Mouse (Mus musculus) intestine, embryonic 15.5 days (tissue): ENCODE results near the gene Slc5a1. TPM values are rescaled to one million over a fixed set of nuclear protein-coding genes. Genes with fewer than 3 reads are reported as not detected.

Source experiments
- ATAC-seq: fragments of 200-750 bp; cut with Nextera tagmentation; 2 replicates; pipeline ENCODE4 v1.8.0; 2017; ENCODE audit warnings: moderate TSS enrichment, moderate library complexity
- H3K27ac ChIP-seq: fragments of 300-500 bp; sonication (generic); 2 replicates; pipeline ENCODE4 v1.5.1; 2015; ENCODE audit warnings: mild to moderate bottlenecking, inconsistent platforms
- H3K27me3 ChIP-seq: fragments of 300-500 bp; sonication (generic); replicated peaks from 2 replicates; pipeline ENCODE4 v1.6.1; 2015; ENCODE audit warnings: inconsistent platforms
- H3K36me3 ChIP-seq: fragments of 300-500 bp; sonication (generic); 2 replicates; pipeline ENCODE4 v1.6.1; 2015; ENCODE audit warnings: inconsistent platforms
- H3K4me1 ChIP-seq: fragments of 300-500 bp; sonication (generic); replicated peaks from 2 replicates; pipeline ENCODE4 v1.6.1; 2015; ENCODE audit warnings: inconsistent platforms
- H3K4me2 ChIP-seq: fragments of 300-500 bp; sonication (generic); replicated peaks from 2 replicates; pipeline ENCODE4 v1.6.1; 2015; ENCODE audit warnings: mild to moderate bottlenecking, inconsistent platforms
- H3K4me3 ChIP-seq: fragments of 300-500 bp; sonication (generic); replicated peaks from 2 replicates; pipeline ENCODE4 v1.5.1; 2015; ENCODE audit warnings: inconsistent platforms
- H3K9ac ChIP-seq: fragments of 300-500 bp; sonication (generic); 2 replicates; pipeline ENCODE4 v1.6.1; 2015; ENCODE audit warnings: inconsistent platforms
- H3K9me3 ChIP-seq: fragments of 300-500 bp; sonication (generic); 2 replicates; pipeline ENCODE4 v1.6.1; 2016; ENCODE audit warnings: inconsistent platforms
- WGBS: fragments of 180-500 bp; shearing (Covaris S2); methylation state at CpG from one replicate; pipeline ENCODE4 v1.1.7; 2015; 5-methylcytosine and 5-hydroxymethylcytosine counted together
- polyA plus RNA-seq: library from polyadenylated mRNA; unstranded; fragments of >200 nt; fragmentation: Nextera tagmentation; extraction: Ambion mirVana; gene quantifications from 2 replicates; pipeline ENCODE4 v1.2.1, GENCODE M21; 2015

Gene Slc5a1
- polyA plus RNA-seq: 52.1 and 61.9 TPM in 2 replicates

DNA sequence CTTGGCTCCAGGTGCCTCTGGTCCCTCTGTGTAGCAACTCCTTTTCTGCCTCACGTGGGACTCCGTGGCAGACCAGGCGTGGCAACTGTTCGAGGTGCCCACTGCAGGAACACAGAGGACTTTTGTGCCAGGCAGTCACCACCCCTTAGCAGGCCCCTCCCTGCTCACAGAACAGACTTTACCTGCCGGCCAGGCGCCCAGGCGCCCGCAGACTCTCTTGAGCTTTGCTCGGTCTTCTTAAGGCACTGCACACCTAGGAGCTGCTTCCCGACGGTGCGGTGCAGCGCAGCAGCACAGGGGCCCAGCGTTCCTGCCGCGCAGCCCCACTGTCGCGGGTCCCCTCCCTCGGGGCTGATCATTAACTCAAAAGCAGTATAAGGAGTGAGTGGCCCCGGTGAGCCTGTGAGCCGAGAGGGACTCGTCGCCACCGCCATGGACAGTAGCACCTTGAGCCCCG, at the start of gene Slc5a1:
Gene Slc5a1, plus strand, starts transcription at position 195 of the 457 bp plus-strand sequence.
- peak within 1 kb of the TSS; percentile 52 for H3K4me2 ChIP-seq
- peak within 1 kb of the TSS; percentile 38 for H3K4me3 ChIP-seq
- no peaks in the 10 kb centered on the region for H3K9me3 ChIP-seq
- 11% methylated on average over 25 of the region's 25 CpGs for WGBS
- H3K4me1 ChIP-seq: no peaks in the 10 kb centered on the region
- peak; percentile 90 for ATAC-seq
- H3K9ac ChIP-seq: peak within 1 kb of the TSS; percentile 26
- H3K27me3 ChIP-seq: peaks cover 12% of the 10 kb centered on the region
- H3K27ac ChIP-seq: peak within 1 kb of the TSS; percentile 27
- no peaks in the 10 kb centered on the region for H3K36me3 ChIP-seq

DNA sequence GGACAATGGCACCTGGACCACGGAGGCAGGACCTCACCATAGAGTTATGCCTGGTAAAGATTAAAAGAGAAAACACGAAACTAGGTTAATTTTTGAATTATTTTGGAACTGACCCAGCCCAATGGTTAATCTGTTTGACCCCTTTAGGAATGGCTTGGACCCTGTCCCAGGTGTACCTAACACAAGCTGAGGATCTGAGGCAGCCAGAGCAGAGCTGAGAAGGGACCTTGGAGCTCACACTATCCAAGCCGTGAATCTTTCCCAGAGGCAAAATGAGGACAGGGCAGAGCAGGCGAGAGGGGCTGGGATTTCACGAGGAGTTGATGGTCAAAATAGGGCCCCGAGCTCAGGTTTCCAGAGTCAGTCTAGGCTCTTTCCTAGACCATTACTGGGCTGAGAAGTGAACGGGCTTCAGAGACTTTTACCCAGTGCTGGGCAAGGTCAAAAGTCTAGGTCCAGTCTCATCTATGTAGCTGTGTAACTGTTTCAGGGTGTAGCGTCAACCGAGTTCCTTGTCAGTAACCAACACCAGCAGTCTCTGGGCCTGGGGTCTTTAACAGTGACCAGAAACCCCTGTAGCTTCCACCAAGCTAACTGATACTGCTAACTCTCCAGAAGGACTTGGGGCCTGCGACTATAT, 47.8 kb upstream of the Slc5a1 start:
- ATAC-seq: no peak
- 77% methylated on average over 10 of the region's 10 CpGs for WGBS

DNA sequence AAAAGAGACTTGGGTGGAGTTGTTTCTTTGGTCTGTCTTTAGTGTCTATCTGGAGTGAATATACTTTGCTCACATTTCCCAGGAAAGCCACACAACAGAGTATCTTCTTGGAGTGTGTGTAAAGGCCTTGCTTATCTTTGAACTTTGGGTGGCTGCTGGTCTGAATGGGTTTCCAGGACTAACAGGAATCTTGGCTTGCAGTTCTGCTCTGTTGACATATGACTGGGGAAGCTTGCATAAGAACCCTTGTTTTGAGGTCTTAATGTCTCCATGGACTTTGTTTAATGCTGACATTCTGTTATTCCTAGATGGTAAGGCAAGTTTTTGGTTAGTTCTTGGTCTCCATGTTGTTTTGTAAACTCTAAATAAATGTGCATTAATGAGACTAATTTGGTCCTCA, 33.9 kb upstream of the Slc5a1 start:
- Histone ChIP-seq H3K4me3 (no peak overlapping the region), H3K36me3 (no peaks in the 10 kb centered on the region), H3K4me1 (no peaks in the 10 kb centered on the region), H3K27ac (no peak overlapping the region), H3K9ac (no peak overlapping the region), H3K9me3 (no peaks in the 10 kb centered on the region), H3K27me3 (no peaks in the 10 kb centered on the region), H3K4me2 (no peak overlapping the region)
- no peak for ATAC-seq

More for the DNA sequence above, 47.8 kb upstream of the Slc5a1 start:
- Histone ChIP-seq H3K9me3 (no peaks in the 10 kb centered on the region), H3K36me3 (no peaks in the 10 kb centered on the region), H3K4me1 (no peaks in the 10 kb centered on the region), H3K27me3 (no peaks in the 10 kb centered on the region), H3K4me2 (no peak overlapping the region), H3K27ac (no peak overlapping the region), H3K4me3 (no peak overlapping the region), H3K9ac (no peak overlapping the region)

DNA sequence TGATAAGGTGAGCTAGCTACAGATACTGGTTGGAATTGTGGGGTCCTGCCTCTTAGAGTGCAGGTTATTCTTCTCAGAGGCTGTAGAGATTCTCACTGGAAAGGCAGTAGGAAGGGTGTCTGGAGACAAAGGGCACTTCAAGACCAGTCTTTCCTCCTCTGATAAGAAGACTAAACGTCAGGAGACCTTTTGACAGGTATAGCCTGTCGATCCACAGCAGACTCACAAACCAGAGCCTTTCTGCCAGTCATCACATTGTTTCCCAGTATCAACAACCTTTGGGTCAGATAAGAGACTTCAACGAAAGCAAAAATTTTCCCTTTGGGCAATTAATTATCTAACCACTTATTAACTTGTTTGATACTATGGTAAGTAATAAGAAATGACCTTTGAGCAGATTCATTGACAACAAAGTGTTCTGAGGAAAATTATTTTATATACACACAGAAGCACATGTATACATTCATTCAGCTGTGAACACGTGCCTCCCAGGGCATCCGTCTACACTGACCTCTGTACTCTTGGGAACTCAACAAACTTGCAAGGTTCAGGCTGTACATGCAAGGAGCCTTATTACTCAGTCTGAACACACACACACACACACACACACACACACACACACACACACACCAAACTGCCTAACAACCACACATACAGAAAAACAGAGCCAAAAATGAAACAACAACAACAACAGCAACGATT, 27.4 kb upstream of the Slc5a1 start:
- H3K27me3 ChIP-seq: no peaks in the 10 kb centered on the region
- no peaks in the 10 kb centered on the region for H3K9me3 ChIP-seq
- H3K4me2 ChIP-seq: no peak overlapping the region
- ATAC-seq: peak; percentile 95
- H3K9ac ChIP-seq: no peak overlapping the region
- H3K27ac ChIP-seq: peak overlapping the region; percentile 44; the same call in 1 of the 2 replicates
- WGBS: 51% methylated on average over 6 of the region's 6 CpGs
- H3K4me3 ChIP-seq: no peak overlapping the region
- no peaks in the 10 kb centered on the region for H3K36me3 ChIP-seq
- H3K4me1 ChIP-seq: no peaks in the 10 kb centered on the region

DNA sequence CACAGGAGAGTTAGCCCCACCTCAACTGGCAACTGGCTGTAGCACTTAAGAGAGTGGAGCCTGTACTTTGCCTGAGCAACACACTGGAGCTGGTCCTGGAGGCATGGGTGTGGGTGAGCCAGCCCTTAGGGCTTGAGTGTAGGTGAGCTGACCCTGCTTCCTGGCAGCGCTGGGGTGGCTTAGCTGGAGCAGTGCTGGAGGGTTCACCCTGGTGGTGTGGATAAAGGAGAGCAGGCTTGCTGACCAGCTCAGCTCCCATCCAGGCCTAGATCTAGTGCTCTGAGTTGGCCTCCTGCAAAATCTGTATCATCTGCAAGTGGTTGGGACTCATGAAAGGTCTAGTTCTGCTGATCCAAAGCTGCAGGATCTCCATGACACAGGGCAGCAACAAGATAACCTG, 21.1 kb upstream of the Slc5a1 start:
- no peaks in the 10 kb centered on the region for H3K9me3 ChIP-seq
- no peak for ATAC-seq
- H3K36me3 ChIP-seq: no peaks in the 10 kb centered on the region
- H3K4me3 ChIP-seq: no peak overlapping the region
- H3K27ac ChIP-seq: no peak overlapping the region
- no peak overlapping the region for H3K9ac ChIP-seq
- no peaks in the 10 kb centered on the region for H3K4me1 ChIP-seq
- WGBS: 82% methylated on average over 1 of the region's 1 CpGs
- no peaks in the 10 kb centered on the region for H3K27me3 ChIP-seq
- no peak overlapping the region for H3K4me2 ChIP-seq

DNA sequence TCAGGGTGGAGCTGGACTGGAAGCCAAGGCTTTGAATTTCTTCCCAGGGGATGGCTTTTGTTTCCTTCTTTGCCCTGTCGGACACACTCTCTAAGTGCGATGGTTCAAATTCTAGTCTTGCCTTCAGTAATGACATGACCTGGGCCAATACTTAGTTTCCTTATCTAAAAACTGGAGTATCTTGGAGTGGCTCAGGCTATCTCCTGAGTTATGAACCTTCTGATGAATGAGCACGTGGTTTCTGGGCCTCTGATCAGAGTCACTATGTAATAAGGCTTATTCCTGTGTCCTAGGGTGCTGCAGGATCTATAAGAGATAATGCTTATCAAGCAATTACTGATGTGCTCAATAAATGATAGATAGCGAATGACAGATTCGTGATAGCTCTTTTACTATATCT, 19.4 kb upstream of the Slc5a1 start:
- Histone ChIP-seq H3K9ac (no peak overlapping the region), H3K36me3 (no peaks in the 10 kb centered on the region), H3K27me3 (no peaks in the 10 kb centered on the region), H3K27ac (no peak overlapping the region), H3K4me2 (no peak overlapping the region), H3K9me3 (no peaks in the 10 kb centered on the region), H3K4me3 (no peak overlapping the region), H3K4me1 (no peaks in the 10 kb centered on the region)
- peak; percentile 47; the same call in 1 of the 2 replicates for ATAC-seq
- WGBS: 77% methylated on average over 5 of the region's 5 CpGs

DNA sequence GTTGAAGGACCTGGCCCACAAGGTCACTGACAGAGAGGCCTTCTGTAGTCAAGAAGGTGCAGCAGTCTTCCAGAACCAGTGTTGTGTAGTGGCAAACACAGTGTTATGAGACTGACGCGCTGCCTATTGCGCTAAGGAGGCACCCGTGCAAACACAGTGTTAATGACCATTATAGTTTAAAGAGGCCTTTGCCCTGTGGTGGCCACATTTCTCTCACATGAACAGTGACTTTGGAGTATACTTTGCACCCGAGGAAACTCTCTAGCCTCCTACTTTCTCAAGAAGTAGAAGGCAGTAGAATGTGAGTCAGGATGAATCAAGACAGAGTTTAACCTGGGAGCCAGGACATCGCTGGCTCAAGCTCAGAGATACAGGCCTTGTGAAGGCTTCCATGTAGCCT, 12.7 kb upstream of the Slc5a1 start:
- H3K9ac ChIP-seq: no peak overlapping the region
- H3K4me3 ChIP-seq: no peak overlapping the region
- no peaks in the 10 kb centered on the region for H3K9me3 ChIP-seq
- no peaks in the 10 kb centered on the region for H3K36me3 ChIP-seq
- H3K27ac ChIP-seq: no peak overlapping the region
- H3K4me1 ChIP-seq: no peaks in the 10 kb centered on the region
- no peak overlapping the region for H3K4me2 ChIP-seq
- WGBS: 72% methylated on average over 6 of the region's 6 CpGs
- H3K27me3 ChIP-seq: no peaks in the 10 kb centered on the region
- peak; percentile 45 for ATAC-seq

DNA sequence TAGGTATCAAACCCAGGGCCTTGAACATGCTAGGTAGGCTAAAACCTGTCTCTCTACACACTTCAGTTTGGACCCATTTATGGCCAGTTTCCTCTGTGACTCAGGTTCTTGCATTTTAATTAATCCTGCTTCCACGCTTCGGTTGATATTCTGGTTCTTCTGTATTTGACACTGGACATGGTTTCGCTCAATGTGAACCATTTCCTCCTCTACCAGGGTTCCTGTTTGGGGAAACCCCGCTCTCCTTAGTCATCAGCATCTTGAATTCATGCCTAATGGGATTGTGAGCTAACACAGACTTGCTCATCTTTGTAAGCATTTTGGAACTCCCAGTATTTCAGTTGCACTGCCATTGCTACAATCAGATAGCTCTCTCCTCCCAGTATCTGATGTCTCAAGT, 8.7 kb upstream of the Slc5a1 start:
- no peak for ATAC-seq
- 86% methylated on average over 4 of the region's 4 CpGs for WGBS
- Histone ChIP-seq H3K4me3 (no peak overlapping the region), H3K4me2 (no peak overlapping the region), H3K36me3 (no peaks in the 10 kb centered on the region), H3K27me3 (no peaks in the 10 kb centered on the region), H3K27ac (no peak overlapping the region), H3K9me3 (no peaks in the 10 kb centered on the region), H3K9ac (no peak overlapping the region), H3K4me1 (no peaks in the 10 kb centered on the region)

DNA sequence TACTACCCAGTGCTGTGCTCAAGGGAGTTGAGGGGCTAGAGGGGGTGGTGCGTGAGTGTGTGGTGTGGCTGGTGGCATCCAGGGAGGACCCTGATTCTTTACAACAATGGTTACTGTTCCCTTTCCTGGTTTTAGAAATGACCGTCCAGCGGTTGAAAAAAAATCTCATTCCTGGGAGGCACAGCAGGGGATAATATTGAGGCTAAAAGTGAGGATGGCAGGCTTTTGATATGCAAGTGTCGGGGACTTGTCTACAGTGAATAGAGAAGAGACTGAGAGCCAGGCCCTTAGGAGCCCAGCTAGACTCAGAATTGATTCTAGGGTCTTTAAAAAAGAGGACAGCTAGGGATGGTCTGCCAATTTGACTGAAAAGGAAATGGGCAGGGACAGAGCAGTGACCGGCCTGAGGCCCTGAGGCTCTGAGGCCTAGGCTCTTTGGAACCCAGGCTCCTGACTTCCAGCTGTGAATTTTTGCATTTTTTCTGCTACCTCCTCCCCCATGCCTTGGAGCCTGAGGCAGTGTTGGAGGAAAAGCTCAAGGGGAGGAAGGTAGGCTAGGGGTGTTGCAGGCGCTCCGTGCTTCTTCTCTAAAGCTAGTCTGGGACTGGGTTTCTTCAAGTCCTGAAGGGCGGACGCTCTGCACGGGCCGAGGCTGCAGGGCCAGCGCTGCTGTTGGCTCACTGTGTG, 1.5 kb upstream of the Slc5a1 start:
- H3K27me3 ChIP-seq: peaks cover 12% of the 10 kb centered on the region
- no peak overlapping the region for H3K9ac ChIP-seq
- no peaks in the 10 kb centered on the region for H3K36me3 ChIP-seq
- no peaks in the 10 kb centered on the region for H3K9me3 ChIP-seq
- H3K4me1 ChIP-seq: no peaks in the 10 kb centered on the region
- ATAC-seq: no peak
- 59% methylated on average over 12 of the region's 12 CpGs for WGBS
- H3K4me3 ChIP-seq: no peak overlapping the region
- no peak overlapping the region for H3K27ac ChIP-seq
- no peak overlapping the region for H3K4me2 ChIP-seq

DNA sequence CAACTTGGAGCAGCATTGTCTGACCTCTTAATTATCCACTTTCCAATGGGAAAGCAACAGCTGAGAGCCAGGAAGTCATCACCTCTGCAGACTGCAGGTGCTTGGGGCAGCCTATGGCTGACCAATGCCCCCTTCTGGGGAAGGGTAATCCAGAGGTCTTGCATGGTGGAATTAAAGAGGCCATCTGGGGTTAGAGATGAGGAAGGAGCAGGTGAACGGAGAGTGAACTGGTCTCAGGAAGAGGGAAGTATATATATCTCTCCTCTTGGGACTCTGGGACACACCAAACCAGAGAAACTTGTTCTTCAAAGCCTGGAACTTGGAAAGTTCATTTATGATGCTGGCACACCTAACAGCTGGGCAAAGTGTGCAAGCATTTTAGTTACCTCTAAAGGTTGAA, 857 bp downstream of the Slc5a1 start:
- H3K9me3 ChIP-seq: no peaks in the 10 kb centered on the region
- peak overlapping the region; percentile 52 for H3K4me2 ChIP-seq
- H3K9ac ChIP-seq: no peak overlapping the region
- WGBS: 44% methylated on average over 1 of the region's 1 CpGs
- peak overlapping the region; percentile 27 for H3K27ac ChIP-seq
- H3K36me3 ChIP-seq: no peaks in the 10 kb centered on the region
- H3K4me3 ChIP-seq: peak overlapping the region; percentile 38
- peak; percentile 65 for ATAC-seq
- H3K27me3 ChIP-seq: peaks cover 12% of the 10 kb centered on the region
- H3K4me1 ChIP-seq: no peaks in the 10 kb centered on the region

DNA sequence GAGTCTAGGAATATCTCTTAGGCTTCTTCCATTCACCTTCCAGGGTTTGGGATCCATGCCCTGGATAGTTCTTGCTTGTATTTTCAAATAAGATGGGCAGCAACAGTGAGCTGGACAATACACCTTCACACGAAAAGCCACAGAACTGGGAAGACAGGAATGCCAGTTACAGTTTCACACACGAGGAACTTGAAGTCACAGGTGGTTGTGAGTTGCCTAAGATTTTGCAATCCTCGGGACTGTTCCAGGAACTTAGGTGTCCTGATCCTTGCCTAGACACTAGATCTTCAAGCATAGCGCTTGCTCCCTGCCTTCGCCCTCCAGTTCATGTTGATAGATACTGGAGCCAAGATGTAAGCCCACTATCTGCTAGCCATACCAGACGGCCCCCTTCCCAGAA, 1.6 kb downstream of the Slc5a1 start:
- Histone ChIP-seq H3K9ac (no peak overlapping the region), H3K36me3 (no peaks in the 10 kb centered on the region), H3K4me2 (peak overlapping the region; percentile 52), H3K27ac (no peak overlapping the region), H3K27me3 (peaks cover 12% of the 10 kb centered on the region), H3K9me3 (no peaks in the 10 kb centered on the region), H3K4me3 (0 out of 2 replicates have a peak overlapping the region, but pooled peaks have one; percentile 3), H3K4me1 (no peaks in the 10 kb centered on the region)
- ATAC-seq: no peak
- 78% methylated on average over 6 of the region's 6 CpGs for WGBS

DNA sequence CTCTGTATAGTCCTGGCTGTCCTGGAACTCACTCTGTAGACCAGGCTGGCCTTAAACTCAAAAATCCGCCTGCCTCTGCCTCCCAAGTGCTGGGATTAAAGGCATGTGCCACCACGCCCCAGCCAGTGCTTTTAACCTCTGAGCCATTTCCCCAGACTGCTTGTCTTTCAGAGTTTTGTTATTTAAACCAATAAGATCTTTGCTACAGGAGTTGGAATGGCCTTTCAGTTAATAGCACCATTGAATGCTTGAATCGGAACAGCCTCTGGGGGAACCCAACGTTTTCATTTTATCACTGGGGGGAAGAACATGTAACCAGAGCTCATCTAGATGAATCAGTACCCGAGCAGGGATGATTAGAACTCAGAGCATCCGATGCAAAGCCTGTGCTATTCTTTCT, 3.0 kb downstream of the Slc5a1 start:
- ATAC-seq: no peak
- H3K4me2 ChIP-seq: no peak overlapping the region
- no peaks in the 10 kb centered on the region for H3K4me1 ChIP-seq
- 78% methylated on average over 6 of the region's 6 CpGs for WGBS
- H3K36me3 ChIP-seq: no peaks in the 10 kb centered on the region
- H3K4me3 ChIP-seq: no peak overlapping the region
- no peaks in the 10 kb centered on the region for H3K9me3 ChIP-seq
- no peak overlapping the region for H3K27ac ChIP-seq
- no peak overlapping the region for H3K9ac ChIP-seq
- H3K27me3 ChIP-seq: peaks cover 12% of the 10 kb centered on the region
